Mouse (Mus musculus) 3134 (cell line): Measurements from ENCODE around the gene Lrrc29.
A peak's percentile ranks its signal among the peaks of the same experiment; 100 is the strongest.
"Not testable (repeated sequence)": the region's sequence is repeated elsewhere in the genome, so short reads cannot be mapped to it uniquely, and the experiment has no call there.

Experiments
- DNase-seq: peaks from one replicate; pipeline ENCODE4 v3.0.0-alpha.2; 2011; ENCODE audit warnings: low spot score; ENCODE audit not compliant: insufficient read length; ENCODE audit errors: extremely low read depth

The Lrrc29 gene

GRCm38 (mm10) chr8:105292471-105292870 lies 33.6 kb downstream of the Lrrc29 start:
- peak; percentile 65 for DNase-seq

- not testable (repeated sequence) for DNase-seq
These were observed 34.3 kb downstream of the Lrrc29 start for GRCm38 (mm10) chr8:105291802-105292201.

GRCm38 (mm10) chr8:105291364-105291763 lies 34.7 kb downstream of the Lrrc29 start:
- DNase-seq: not testable (repeated sequence)

- DNase-seq: peak; percentile 52
These were observed 35.3 kb downstream of the Lrrc29 start for GRCm38 (mm10) chr8:105290554-105291314.

- DNase-seq: no peak
These were observed 36.1 kb downstream of the Lrrc29 start, which contains the start of gene 4931428F04Rik for GRCm38 (mm10) chr8:105289805-105290460. 4931428F04Rik (minus strand) TSS chr8:105289864.

- DNase-seq: peak; percentile 95
These were observed 36.9 kb downstream of the Lrrc29 start for GRCm38 (mm10) chr8:105288958-105289732.

GRCm38 (mm10) chr8:105288231-105288630 lies 37.8 kb downstream of the Lrrc29 start:
- no peak for DNase-seq

GRCm38 (mm10) chr8:105286907-105287306 lies 39.2 kb downstream of the Lrrc29 start:
- no peak for DNase-seq

- DNase-seq: no peak
These were observed 40.6 kb downstream of the Lrrc29 start for GRCm38 (mm10) chr8:105285514-105285913.

- no peak for DNase-seq
These were observed 43.0 kb downstream of the Lrrc29 start for GRCm38 (mm10) chr8:105283074-105283473.

GRCm38 (mm10) chr8:105282239-105282638 lies 43.8 kb downstream of the Lrrc29 start:
- no peak for DNase-seq

GRCm38 (mm10) chr8:105281821-105282220 lies 44.3 kb downstream of the Lrrc29 start:
- DNase-seq: no peak

- no peak for DNase-seq
These were observed 45.5 kb downstream of the Lrrc29 start for GRCm38 (mm10) chr8:105280567-105280966.

GRCm38 (mm10) chr8:105278911-105279334 lies 47.2 kb downstream of the Lrrc29 start:
- DNase-seq: no peak

GRCm38 (mm10) chr8:105276292-105277120 lies 49.6 kb downstream of the Lrrc29 start:
- DNase-seq: no peak

- no peak for DNase-seq
These were observed 50.2 kb downstream of the Lrrc29 start, which contains the start of gene Nol3 for GRCm38 (mm10) chr8:105275840-105276239. Nol3 (plus strand) TSS chr8:105276140.

GRCm38 (mm10) chr8:105275387-105275786 lies 50.7 kb downstream of the Lrrc29 start:
- DNase-seq: no peak

- no peak for DNase-seq
These were observed 55.2 kb downstream of the Lrrc29 start for GRCm38 (mm10) chr8:105270916-105271186.

- DNase-seq: no peak
These were observed 55.8 kb downstream of the Lrrc29 start for GRCm38 (mm10) chr8:105270101-105270915.
